Mouse (Mus musculus) small intestine, adult 2 months (tissue): ENCODE results near the gene Fbln1.

ENCODE experiments used
- CTCF ChIP-seq: fragments of 200-500 bp; IDR thresholded peaks from 2 replicates; pipeline ENCODE4 v1.5.1; 2012; ENCODE audit warnings: low read depth, mild to moderate bottlenecking, control low read depth, inconsistent platforms, low read length, moderate library complexity, mixed read lengths; ENCODE audit not compliant: insufficient replicate concordance, insufficient read length; ENCODE audit errors: extremely low read depth
- POLR2A ChIP-seq: fragments of 200-500 bp; IDR thresholded peaks from 2 replicates; pipeline ENCODE4 v1.6.1; 2012; ENCODE audit warnings: low read depth, mild to moderate bottlenecking, control low read depth, inconsistent platforms, low read length, moderate library complexity

DNA sequence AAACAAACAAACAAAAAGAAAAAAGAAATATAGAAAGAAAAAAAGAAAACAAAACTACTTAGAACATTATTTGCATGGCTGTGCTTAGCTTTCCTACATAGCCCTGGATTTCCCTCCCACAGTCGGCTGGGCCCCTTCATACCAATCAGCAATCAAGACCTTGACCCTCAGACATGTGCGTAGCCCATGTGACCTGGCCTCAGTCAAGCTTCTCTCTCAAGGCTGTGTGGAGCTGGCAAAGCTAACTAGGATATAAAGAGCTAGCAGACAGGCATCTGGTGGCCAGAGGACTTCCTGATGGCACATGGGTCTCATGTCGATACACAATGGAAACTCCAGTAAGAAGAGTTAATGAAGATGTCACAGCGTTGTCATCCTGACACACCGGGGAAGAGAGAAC is 123.3 kb downstream of the Fbln1 start:
- TF ChIP-seq POLR2A (no peak), CTCF (no peak)
